Mouse (Mus musculus): ENCODE measurements around the gene Erp29.
A peak's percentile ranks its signal among the peaks of the same experiment; 100 is the strongest.

Gene Erp29

DNA sequence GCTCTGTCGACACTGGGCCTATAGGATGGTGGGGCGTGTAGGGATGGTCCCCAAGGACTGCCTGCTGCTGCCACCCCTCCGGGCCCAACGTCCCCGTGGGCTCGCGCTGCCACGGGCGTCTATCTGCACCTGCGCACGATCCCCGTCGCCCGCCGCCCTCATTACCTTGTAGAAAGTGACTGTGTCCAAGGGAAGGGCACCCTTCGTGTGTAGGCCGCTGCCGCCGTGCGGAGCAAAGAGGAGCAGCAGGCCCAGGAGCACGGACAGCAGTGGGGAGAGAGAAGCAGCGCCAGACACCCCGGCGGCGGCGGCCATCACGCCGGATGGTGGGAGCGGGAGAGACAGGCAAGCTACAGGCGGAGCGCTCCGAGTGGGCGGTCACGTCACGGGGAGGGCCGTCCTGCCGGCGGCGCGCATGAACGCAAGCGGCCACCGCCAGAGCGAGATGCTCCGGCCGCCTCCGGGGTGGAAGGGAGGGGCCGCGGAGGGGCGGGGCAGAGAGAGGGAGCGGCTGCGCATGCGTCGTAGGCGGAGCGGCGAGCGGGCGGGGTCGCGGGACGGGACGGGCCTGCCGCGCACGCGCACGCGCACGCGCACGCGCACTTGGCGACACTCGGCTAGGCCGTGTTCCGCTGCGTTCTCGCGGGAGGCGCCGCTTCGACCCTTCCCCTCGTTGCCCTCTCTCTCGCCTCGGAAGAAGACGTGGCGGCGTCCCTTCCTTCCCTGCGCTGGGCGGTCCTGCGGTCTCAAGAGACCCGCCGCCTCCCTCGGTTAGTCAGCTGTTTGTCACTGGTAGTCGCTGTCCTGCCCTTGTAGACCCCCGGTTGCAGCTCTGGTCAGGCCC, at the start of gene Erp29:
TSS of gene Erp29 (minus strand) at position 481 of the 844 bp plus-strand sequence.
- peak; percentile 96 for DNase-seq

GRCm38 (mm10) chr5:121501424-121501996, 49.2 kb upstream of the Erp29 start:
- DNase-seq = peak; percentile 23

DNA sequence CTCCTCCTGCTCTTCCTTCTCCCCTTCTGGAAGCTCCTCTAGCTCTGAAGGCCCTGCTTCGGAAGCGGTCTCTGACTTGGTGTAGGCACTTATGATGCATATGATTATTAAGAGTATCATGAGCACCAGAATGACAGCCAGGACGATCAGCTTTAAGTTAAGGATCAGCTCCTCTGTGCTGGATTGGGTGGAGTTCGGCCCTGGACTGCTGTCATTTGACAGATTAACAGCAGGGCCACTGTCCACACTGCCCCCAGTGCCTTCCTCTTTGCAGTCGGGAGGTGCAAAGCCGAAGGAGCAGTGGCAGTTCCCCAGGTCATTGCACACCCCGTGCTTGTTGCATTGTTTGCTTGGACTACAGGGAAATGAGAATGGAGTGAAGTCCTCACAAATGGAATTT, 48.4 kb upstream of the Erp29 start:
- DNase-seq = no peak

- DNase-seq = no peak
Measured at GRCm38 (mm10) chr5:121493305-121493704, 41.0 kb upstream of the Erp29 start.

DNA sequence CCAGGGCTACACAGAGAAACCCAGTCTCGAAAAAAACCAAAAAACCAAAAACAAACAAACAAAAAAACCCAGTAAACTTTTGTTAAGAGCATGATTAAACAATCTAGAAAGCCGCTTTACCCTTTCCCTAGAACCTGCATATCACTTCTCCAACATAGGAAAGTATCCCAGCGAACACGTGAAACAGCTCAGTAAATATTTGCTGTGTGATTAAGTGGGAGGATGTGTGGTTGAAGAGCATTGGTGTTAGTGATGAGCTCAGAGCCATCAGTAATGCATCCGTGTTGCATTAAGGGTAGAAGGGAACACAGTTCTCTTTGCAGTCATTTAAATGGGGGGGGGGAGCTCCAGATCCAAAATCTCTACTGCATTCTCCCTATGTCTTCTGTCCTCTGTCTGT, 32.5 kb upstream of the Erp29 start:
- DNase-seq = no peak

GRCm38 (mm10) chr5:121477680-121478079, 25.4 kb upstream of the Erp29 start:
- peak; percentile 90 for DNase-seq

- no peak for DNase-seq
Measured at GRCm38 (mm10) chr5:121476040-121476439, 23.7 kb upstream of the Erp29 start.

DNA sequence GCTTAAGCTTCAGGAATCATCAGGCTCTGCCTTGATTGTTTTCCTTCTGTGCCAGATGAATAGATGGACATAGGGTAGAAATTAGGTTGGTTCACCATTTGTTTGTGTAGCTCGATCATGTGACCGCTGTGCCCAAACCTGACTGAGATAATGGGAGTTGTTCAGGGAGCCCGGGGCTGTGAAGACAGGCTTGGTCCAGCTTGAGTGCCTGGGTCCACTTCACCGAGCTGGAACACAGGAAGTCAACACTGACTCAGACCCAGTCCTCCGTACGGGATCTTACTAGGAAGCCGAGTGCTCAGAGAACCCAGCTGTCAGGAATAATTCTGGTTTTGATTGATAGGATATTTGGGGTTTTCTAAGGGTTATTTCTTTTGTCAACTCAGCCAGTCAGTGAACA, 22.3 kb upstream of the Erp29 start:
- peak; percentile 60 for DNase-seq

DNA sequence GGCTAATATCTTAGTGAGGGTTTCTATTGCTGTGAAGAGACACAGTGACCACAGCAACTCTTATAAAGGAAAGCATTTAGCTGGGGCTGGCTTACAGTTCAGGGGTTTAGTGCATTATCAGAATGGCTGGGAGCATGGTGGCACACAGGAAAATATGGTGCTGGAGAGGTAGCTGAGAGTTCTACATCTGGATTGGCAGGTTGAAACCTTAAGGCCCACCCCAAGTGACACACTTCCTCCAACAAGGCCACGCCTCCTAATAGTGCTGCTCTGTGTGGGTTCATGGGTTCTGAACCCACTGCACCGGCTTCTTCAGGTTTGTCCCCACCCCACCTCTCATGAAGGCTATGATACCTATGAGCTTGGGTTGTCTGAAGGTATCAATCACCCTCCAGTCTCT, 20.1 kb upstream of the Erp29 start:
- DNase-seq = no peak

DNA sequence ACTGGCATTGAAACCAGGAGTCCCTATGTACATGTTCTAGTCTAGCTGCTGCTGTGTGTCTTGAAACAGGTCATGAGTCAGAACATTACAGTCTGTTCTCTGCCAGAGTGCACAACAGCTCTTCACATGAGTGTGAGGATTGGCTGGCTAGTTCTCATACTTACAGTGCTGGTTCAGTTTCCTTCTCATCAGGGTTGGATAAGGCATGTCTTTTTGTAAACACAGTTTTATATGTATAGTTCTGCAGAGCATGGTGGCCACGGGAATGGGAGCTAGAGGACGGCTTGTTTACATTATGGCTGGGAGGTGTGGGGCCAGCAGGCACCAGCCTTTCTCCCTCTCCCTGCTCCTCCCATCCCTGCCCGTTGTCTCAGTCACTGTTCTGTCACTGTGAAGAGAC, 17.3 kb upstream of the Erp29 start:
- DNase-seq = peak; percentile 47

- DNase-seq = peak; percentile 57
Measured at GRCm38 (mm10) chr5:121463601-121464250, 11.4 kb upstream of the Erp29 start.

DNA sequence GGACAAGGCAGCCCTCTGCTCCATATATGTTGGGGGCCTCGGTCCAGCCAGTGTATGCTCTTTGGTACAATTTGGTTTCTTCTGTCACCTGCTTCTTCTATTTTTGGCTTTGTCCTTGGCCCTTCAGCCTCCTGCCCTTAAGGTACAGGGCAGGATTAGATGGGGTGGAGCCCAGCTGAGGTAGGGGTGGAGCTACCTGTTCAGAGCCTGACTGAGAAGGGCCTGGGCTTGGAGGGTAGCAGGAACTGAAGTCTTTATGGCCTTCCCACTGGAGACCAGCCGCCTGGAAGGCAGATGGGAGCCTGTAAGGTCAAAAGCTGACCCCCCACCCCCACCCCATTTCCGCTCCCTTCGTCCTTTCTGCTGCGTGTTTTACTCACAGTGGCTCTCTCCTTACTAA, 10.7 kb upstream of the Erp29 start:
- DNase-seq = peak; percentile 77

DNA sequence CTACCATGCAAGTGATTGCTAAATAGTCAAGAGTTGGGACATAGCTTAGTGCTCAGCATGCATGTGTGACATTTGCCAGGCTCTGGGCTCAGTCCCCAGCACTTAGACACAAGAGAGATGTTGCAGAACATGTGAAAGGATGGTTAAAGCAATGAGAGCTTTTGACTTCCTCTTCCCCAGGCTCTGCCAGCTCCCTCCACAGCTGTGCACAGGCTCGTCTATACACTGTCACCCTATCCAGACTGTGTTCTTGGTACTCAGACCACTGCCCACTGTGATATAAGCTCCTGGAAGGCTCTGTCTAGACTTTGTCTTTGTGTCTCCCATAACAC, 9.8 kb upstream of the Erp29 start:
- no peak for DNase-seq

- no peak for DNase-seq
Measured at GRCm38 (mm10) chr5:121461339-121462170, 9.2 kb upstream of the Erp29 start.

DNA sequence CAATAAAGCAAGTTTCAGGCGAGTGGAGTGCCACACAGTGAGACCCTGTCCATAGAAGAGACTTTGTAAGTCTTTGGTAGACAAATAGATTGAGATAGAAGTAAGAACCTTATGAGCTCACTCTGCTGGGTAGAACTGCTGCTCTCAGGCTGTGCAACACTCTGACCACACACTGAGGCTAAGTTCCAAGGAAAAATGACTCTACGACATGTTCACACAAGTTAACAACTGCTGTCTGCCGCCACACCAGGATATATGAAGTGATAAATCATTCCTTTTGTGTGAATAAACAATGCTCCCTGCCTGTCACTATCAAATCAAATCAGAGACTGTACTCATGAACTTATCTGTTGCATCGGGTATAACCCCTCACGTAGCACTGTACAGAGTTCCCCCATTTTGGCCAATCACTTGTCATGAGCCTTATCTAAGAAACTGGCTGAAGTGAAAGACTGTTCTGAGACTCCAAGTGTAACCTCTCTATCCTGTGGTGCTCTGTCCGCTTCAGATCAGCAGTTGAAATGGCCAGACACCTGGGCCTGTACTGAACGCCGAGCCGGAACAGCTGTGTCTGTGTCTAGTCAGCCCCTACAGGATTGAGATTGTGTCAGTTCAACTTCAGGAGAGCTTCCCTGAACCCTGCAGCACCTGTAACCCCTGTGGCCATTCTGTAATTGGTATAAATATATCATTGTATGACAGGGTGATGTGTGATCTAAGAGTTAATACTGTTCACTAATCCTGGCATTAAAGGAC, 3.4 kb upstream of the Erp29 start:
- DNase-seq = no peak

- DNase-seq = peak; percentile 62
Measured at GRCm38 (mm10) chr5:121454503-121454782, 2.1 kb upstream of the Erp29 start.

GRCm38 (mm10) chr5:121453743-121454502, 1.6 kb upstream of the Erp29 start:
- DNase-seq = peak; percentile 15

DNA sequence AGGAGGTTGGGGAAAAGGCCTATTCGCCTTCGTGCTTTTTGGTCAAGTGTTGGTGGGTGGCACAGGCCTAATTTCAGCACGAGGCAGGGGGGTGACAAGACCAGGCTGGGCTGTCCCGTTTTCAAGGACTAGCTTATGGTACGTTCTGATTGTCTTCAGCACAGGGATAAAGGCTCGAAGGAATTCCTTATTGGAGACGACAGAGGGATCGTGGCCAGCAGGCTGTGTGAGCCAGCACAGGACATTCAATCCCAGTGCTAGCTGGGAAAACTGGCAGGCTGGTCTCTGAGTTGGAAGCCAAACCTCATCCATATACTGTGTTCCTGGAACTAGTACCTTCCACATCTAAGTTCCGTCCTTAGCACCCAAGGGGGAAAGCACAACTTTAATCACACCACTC, 600 bp upstream of the Erp29 start:
- peak; percentile 38 for DNase-seq

GRCm38 (mm10) chr5:121451644-121452025, 671 bp downstream of the Erp29 start, which contains the start of gene Tmem116:
TSS of gene Tmem116 (plus strand) at chr5:121451893.
- DNase-seq = peak; percentile 51

GRCm38 (mm10) chr5:121451203-121451602, 1.1 kb downstream of the Erp29 start:
- DNase-seq = peak; percentile 59

DNA sequence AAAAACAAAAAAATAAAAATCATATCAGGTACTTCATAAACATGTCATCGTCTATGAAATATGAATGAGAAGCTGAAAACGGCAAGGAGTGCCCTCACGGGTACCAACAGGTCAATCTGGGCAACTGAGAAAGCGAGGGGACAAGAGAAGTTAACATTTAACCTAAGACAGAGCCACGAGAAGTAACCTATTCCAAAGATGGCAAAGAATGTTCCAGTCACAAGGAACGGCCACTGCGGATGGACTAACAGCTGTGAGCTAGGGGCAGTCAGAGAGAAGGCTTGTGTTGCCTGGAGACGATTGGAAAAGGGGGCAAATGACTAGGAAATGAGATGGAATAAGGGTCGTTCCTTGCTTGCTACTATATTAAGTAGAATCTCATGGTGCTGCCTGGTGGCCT, 1.8 kb downstream of the Erp29 start:
- DNase-seq = no peak

- peak; percentile 89 for DNase-seq
Measured at GRCm38 (mm10) chr5:121449976-121450375, 2.3 kb downstream of the Erp29 start.

Data from lung, postnatal 36 days (tissue).